Comparison of ENCODE assay signal across 8 mouse cellular contexts in genomic region chr9:57148144-57148878, GRCm38 (mm10). TPM values are rescaled to one million over a fixed set of nuclear protein-coding genes. Genes with fewer than 3 reads are reported as not detected.
DNase-seq lines count a peak whose midpoint lies in the region; ATAC-seq lines count a peak whose summit lies in the region.

Gene Neil1, minus strand, starts transcription at chr9:57148305.

- 0 out of 2 replicates have a peak, but pooled peaks cover under 1% of the 10 kb centered on the region for H3K36me3 ChIP-seq in hindbrain, embryonic 15.5 days

- no peaks in the 10 kb centered on the region for H3K27me3 ChIP-seq in hindbrain, embryonic 15.5 days

- peaks cover 23% of the 10 kb centered on the region for H3K4me1 ChIP-seq in hindbrain, embryonic 15.5 days (replicated peaks)

- H3K4me3 ChIP-seq in hindbrain, embryonic 15.5 days, result peak within 1 kb of the TSS; percentile 52

- H3K9me3 ChIP-seq in hindbrain, embryonic 15.5 days, result no peaks in the 10 kb centered on the region

- peak within 1 kb of the TSS; percentile 83 for H3K27ac ChIP-seq in hindbrain, embryonic 15.5 days (replicated peaks)

- peak within 1 kb of the TSS; percentile 87 for H3K4me2 ChIP-seq in hindbrain, embryonic 15.5 days

- peak within 1 kb of the TSS; percentile 66 for H3K9ac ChIP-seq in hindbrain, embryonic 15.5 days

- ATAC-seq in hindbrain, embryonic 15.5 days (ENCODE audit: low FRiP score, low read depth), result peak; percentile 96

- DNase-seq in ZHBTc4 (ENCODE audit: low read depth, low spot score), result peak; percentile 90
- peak; percentile 65 to 76 for DNase-seq in cerebellum, postnatal 4 days (ENCODE audit: low spot score in 2 of 2)
- DNase-seq in frontal cortex, postnatal 36 days (ENCODE audit: low spot score in 2 of 2), result peak; percentile 87 to 96
- DNase-seq in layer of hippocampus, postnatal 36 days, result peak; percentile 86 to 89
- peak; percentile 94 for DNase-seq in lung, postnatal 25 days (ENCODE audit: low spot score)
- DNase-seq in retina, adult 2 months (ENCODE audit: low read depth, low spot score), result peak; percentile 69
- DNase-seq in thymus, postnatal 25 days, result peak; percentile 84

- 2% methylated on average over 27 of the region's 27 CpGs for WGBS in hindbrain, embryonic 15.5 days

RNA-seq across cellular contexts. Expression of gene Neil1, which starts in this region (rescaled TPM):
- polyA plus RNA-seq in hindbrain, embryonic 15.5 days (2015; fragmentation: Nextera tagmentation; extraction: Ambion mirVana), result 9.1 and 9.9 TPM in 2 replicates
- 1 to 10 TPM; 7.7 to 8.5 TPM for total RNA-seq in layer of hippocampus, postnatal 36 days (2021)

Comparison
In these comparisons a context has a peak if more than half of its experiments do, and no peak if none do; other contexts are left out.
1. Peak in every context shown above with its lines: DNase-seq, ATAC-seq, H3K4me3 ChIP-seq and H3K27ac ChIP-seq.